Mouse (Mus musculus) natural killer cell, adult 2 months (primary cell): ENCODE data around the gene Otub2.
A peak's percentile ranks its signal among the peaks of the same experiment; 100 is the strongest.
"Not testable (repeated sequence)": the region's sequence is repeated elsewhere in the genome, so short reads cannot be mapped to it uniquely, and the experiment has no call there.

Experiments
- DNase-seq, 2 experiments: peaks; one replicate each; pipeline ENCODE4 v3.0.0; 2022; ENCODE audit warnings: low spot score in 2 of 2

Gene Otub2

GRCm38 (mm10) chr12:103443524-103443923 lies 55.0 kb downstream of the Otub2 start, which contains the start of gene Ifi27l2a:
Gene Ifi27l2a (minus strand): TSS chr12:103443680.
- DNase-seq = peak in 1 of 2 experiments; percentile 31

GRCm38 (mm10) chr12:103444261-103444660 lies 55.8 kb downstream of the Otub2 start:
- DNase-seq = not testable (repeated sequence)

GRCm38 (mm10) chr12:103445060-103445459 lies 56.6 kb downstream of the Otub2 start:
- no peak for DNase-seq

GRCm38 (mm10) chr12:103453361-103453760 lies 64.9 kb downstream of the Otub2 start:
- DNase-seq = no peak
